Mouse (Mus musculus): ENCODE results near the gene Il2ra.

GRCm38 (mm10) chr2:11664806-11665205 lies 22.2 kb downstream of the Il2ra start:
- no peak for TF ChIP-seq CTCF (IDR thresholded peaks at IDR 0.05; ENCODE audit: extremely low read depth, insufficient read depth, low read length)
- no peak for TF ChIP-seq POLR2A (IDR thresholded peaks at IDR 0.05; ENCODE audit: extremely low read depth, insufficient read depth, low read length)
